Mouse (Mus musculus) urinary bladder, postnatal 36 days (tissue): ENCODE data around the gene Pqlc2.

Experiments used
- DNase-seq, 2 experiments: peaks; one replicate each; pipeline ENCODE4 v3.0.0; 2022; ENCODE audit warnings: low spot score in 2 of 2, mixed read lengths in 1 of 2

The Pqlc2 gene

GRCm38 (mm10) chr4:139265783-139266499 is 44.6 kb downstream of the Pqlc2 start:
- DNase-seq: no peak

DNA sequence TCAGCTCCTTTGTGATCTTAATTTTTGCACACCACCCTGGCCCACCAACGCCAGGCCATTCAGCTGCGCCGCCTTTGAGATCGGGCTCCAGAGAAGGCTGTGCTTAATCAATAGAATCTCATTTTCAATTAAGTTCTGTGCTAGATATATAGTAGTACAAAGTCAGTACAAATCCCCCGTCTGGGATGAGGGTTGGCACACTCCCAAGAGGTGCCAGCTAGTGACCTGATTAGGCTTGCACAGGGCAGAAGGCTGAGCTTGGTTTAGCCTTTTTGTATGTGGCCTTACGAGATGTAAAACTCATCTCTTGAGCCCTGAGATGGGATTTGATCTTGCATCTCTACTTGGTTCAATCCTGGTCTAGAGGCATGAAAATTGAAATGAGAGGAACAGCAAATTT is 47.5 kb downstream of the Pqlc2 start:
- no peak for DNase-seq

- no peak for DNase-seq
Measured at GRCm38 (mm10) chr4:139259302-139259871, 51.1 kb downstream of the Pqlc2 start.

DNA sequence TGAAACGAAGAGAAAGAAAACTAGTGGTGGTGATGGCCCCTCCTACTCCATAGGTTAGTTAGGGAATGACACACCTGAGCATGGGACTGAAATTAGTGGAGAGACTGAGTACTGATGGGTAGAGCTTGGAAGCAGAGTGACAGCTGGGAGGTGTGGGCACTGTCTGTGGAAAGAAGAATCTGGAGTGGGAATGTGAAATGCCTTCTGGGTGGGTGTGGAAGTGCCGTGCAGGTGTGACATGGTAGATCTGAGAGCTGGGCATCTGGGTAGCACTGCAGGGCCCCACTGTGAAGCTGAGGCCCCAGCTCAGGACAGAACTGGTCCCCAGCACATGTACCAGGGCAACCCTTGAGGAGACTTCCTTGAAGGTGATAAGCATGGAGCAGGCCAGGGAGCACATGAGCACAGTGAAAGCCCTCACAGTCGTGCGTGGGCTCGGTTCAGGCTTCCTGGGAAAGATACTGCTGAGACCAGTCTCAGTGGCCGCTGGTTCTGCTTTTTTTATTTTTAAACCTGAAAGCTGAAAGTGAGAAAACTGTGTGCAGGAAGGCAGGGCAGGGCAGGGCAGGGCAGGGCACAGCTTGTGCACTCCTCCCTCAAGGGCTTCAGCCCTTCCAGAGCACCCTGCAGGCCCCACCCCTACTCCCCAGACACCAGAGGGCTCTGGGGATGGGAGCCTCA is 51.7 kb downstream of the Pqlc2 start:
- DNase-seq: no peak

DNA sequence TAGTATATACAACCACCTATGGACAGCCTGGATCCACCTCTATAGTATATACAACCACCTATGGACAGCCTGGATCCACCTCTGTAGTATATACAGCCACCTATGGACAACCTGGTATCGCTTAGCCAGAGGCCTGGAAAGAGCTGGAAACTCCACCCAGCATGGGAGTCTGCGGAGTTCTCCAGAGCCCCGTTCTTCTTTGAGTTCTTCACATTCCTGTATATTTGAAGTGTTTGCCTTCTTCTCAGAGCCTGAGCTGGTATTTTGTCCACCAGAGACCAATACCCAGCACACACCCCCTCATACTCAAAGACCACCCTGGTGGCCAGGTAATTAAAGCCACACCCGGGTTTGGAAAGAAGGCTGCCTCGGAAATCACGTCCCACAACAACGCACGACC is 53.8 kb downstream of the Pqlc2 start:
- no peak for DNase-seq

DNA sequence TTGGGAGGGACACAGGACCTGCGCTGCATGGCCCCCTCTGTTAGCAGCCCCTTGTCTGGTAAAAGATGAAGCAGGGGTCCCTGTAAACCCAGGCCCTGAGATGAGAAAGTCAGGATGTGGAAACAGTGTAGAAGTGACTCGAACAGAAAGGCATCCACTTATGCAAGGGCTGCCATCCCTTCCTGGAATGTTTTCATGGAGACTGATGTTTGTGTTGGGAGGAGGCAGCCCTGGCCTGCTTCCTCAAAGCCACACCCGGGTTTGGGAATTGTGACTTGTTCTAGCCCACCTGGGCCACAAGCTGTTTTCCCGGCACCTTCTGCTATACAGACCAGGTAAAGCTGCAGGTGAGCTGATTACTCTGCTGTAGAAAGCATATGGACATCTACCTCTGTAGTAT is 54.4 kb downstream of the Pqlc2 start:
- DNase-seq: no peak

GRCm38 (mm10) chr4:139253206-139253605 is 57.3 kb downstream of the Pqlc2 start:
- DNase-seq: no peak

GRCm38 (mm10) chr4:139252051-139252760 is 58.3 kb downstream of the Pqlc2 start:
- DNase-seq: peak; percentile 78 to 83

DNA sequence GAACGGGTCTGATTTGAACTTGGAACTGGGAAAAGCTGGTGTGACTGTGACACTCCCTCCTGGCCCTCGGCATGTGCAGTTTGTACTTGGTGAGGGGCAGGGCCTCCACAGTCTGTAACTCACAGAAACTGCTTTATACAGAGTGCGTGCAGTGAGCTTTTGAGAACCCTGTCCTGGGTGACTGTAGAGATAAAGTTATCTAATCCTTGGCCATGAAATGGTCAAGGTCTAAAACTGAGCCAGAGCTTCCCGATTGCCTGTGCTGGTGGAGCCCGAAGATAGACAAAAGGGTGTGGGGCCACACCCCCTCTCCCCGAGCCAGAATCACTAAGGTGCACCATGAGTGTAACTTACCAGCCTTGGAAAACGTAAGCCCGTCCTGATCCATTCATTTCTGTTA is 59.6 kb downstream of the Pqlc2 start:
- DNase-seq: no peak

DNA sequence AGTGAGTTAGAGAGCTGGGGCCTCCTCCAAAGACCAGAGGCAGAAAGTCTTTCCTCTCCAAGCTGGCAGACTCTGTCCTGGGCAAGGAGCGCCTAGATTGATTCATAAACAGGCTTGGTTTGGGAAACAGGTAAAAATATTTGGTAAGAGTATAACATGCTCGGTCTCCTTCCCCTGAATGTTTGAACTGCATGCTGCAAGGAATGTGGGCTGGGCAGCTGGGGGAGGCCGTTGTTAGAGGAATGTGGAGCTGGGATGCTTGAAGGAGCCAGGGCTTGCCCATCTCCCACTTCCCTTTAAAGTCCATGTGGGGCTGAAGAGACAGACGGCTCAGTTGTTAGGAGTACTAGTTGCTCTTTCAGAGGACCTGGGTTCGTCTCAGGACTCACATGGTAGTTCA is 60.5 kb downstream of the Pqlc2 start:
- peak in 1 of 2 experiments; percentile 44 for DNase-seq

- DNase-seq: no peak
Measured at GRCm38 (mm10) chr4:139248736-139249135, 61.8 kb downstream of the Pqlc2 start.

DNA sequence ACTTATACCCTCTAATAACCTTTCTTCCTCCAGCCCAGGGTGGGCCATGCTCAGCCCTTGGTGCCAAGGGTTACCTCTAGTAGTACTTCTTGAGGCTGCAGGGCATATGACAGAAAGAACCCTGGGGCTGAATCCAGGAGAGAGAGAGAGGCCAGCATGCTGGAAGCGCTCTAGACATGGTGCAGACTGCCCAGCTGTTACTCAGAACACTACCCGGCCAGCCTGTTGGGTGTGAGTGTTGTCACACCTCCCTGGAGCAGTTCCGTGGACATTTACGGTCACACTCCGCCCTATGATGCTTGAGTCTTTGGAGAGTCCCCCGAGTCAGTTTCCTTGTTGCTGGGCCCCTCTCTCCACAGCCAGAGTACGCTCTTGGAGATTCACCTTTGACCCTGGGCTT is 62.5 kb downstream of the Pqlc2 start:
- DNase-seq: no peak

DNA sequence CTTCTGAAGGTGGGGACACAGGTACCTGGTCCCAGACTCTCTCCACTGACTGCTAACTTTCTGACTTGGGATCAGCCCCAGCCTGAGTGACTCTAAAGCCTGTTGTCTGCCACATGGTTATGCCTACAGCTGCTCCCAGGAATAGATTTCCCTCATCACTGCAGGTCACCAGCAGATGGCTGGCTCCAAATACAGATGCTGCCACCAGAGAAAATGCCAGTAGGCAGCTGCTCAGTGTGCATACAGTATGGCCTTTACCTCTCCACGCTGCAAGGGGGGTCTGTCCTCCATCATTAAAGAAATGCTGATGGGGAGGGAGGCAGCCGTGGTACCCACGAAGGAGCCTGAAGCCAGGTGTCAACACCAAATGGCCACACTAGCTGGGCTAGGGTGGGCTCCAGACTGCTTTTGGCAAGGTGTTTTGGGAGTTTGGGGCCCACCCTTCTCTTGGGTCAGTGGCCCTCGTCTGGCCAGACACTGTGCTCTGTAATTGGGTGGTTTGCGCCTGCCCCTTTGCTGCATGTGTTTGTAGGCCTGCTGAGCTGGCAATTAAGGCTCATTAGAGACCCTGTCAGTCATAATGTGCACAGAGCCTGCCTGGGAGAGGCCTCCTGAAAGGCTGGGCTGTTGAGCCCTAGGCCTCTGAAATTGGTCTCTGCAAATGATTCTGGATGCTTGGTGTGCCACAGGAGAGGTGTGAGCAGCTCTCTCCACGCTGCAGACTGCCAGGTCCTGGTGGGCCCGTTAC is 64.2 kb downstream of the Pqlc2 start:
- no peak for DNase-seq

GRCm38 (mm10) chr4:139245534-139245933 is 65.0 kb downstream of the Pqlc2 start:
- DNase-seq: no peak

- no peak for DNase-seq
Measured at GRCm38 (mm10) chr4:139244766-139245165, 65.7 kb downstream of the Pqlc2 start.

DNA sequence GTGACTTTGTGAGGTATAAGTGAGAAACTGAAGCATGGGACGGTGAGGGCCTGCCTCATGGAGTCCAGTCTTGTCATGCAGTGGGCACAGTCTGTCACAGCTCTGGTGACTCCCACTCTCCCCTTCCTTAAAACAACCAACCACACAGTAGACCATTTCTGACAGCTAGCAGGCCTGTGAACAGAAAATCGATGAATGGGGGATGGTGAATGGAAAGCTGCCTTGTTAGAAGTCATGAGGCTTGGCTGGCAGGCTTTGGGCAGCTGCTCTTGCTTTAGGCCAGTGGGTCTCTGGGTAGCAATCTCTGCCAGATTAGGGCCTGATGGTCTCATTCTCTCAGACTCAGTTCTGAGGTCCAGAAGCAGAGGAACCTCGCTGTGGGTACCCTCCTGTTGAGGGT is 66.3 kb downstream of the Pqlc2 start:
- DNase-seq: no peak
